Mouse (Mus musculus): Measurements from ENCODE around the gene Pigw. TPM values are rescaled to one million over a fixed set of nuclear protein-coding genes. Genes with fewer than 3 reads are reported as not detected.

Pigw gene
- polyA plus RNA-seq (2016; fragmentation: Nextera tagmentation; extraction: Ambion mirVana), result 2.2 and 3.4 TPM in 2 replicates

GRCm38 (mm10) chr11:84879772-84880464 lies at the start of gene Pigw, which contains the start of gene Myo19:
Pigw (minus strand) TSS chr11:84880285.
Myo19 (plus strand) TSS chr11:84880148.
- Histone ChIP-seq H3K4me1 (peaks cover 24% of the 10 kb centered on the region), H3K4me3 (peak within 1 kb of the TSS; percentile 63), H3K27me3 (ENCODE audit: low read depth, poor library complexity, severe bottlenecking) (no peaks in the 10 kb centered on the region), H3K27ac (replicated peaks) (peak within 1 kb of the TSS; percentile 92), H3K36me3 (peaks cover 52% of the 10 kb centered on the region), H3K9me3 (replicated peaks) (no peaks in the 10 kb centered on the region)
- WGBS, result under 1% methylated on average over 81 of the region's 81 CpGs
- DNase-seq (ENCODE audit: low spot score), result peak; percentile 64

DNA sequence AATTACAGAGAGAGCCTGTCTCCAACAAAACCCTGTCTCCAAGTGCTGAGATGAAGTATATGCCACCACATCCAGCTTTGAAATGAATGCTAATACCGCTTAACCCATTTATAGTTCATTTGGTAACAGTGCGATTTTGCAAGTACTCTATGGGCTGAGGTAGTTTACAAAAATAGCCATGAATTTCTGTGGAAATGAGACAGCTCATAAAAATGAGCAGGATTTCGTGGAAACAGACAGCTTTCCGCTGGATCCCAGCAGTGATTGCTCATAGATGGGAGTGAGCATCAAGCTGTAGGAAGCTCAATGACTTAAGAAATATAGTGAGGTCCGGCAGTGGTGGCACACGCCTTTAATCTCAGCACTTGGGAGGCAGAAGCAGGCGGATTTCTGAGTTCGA lies 40.9 kb upstream of the Pigw start:
- Histone ChIP-seq H3K36me3 (no peaks in the 10 kb centered on the region), H3K4me3 (no peak overlapping the region), H3K27ac (replicated peaks) (no peak overlapping the region), H3K9me3 (replicated peaks) (no peaks in the 10 kb centered on the region), H3K4me1 (peaks cover 12% of the 10 kb centered on the region; the same call in 1 of the 2 replicates), H3K27me3 (ENCODE audit: low read depth, poor library complexity, severe bottlenecking) (no peaks in the 10 kb centered on the region)
- WGBS, result 93% methylated on average over 8 of the region's 8 CpGs
- DNase-seq (ENCODE audit: low spot score), result no peak

DNA sequence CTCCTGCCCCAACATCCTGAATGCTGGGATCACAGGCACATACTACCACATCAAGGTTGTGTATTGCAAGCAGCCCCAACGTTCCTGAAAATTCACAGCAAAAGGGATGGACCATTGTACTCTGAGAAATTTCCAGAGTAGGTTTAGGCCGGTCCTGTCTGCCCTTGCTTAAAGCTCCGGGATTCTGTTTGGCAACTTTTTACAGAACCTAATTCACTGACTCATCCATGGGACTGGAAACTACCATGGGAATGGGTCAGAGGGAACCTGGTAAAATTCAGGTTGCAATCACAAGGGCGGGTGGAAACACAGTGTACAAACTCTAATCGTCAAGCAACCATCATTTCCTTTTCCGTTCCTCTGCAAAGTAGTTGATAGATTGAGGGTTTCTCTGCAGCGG lies 39.9 kb upstream of the Pigw start:
- peaks cover 19% of the 10 kb centered on the region for H3K4me1 ChIP-seq
- WGBS, result 80% methylated on average over 7 of the region's 7 CpGs
- no peak overlapping the region for H3K27ac ChIP-seq (replicated peaks)
- no peaks in the 10 kb centered on the region for H3K9me3 ChIP-seq (replicated peaks)
- H3K4me3 ChIP-seq, result no peak overlapping the region
- H3K27me3 ChIP-seq (ENCODE audit: low read depth, poor library complexity, severe bottlenecking), result no peaks in the 10 kb centered on the region
- no peak for DNase-seq (ENCODE audit: low spot score)
- H3K36me3 ChIP-seq, result no peaks in the 10 kb centered on the region

GRCm38 (mm10) chr11:84919276-84919675 lies 39.2 kb upstream of the Pigw start:
- no peaks in the 10 kb centered on the region for H3K9me3 ChIP-seq (replicated peaks)
- 44% methylated on average over 3 of the region's 3 CpGs for WGBS
- peak; percentile 24 for DNase-seq (ENCODE audit: low spot score)

GRCm38 (mm10) chr11:84918425-84918824 lies 38.3 kb upstream of the Pigw start:
- Histone ChIP-seq H3K4me1 (peaks cover 24% of the 10 kb centered on the region), H3K27ac (replicated peaks) (no peak overlapping the region), H3K9me3 (replicated peaks) (no peaks in the 10 kb centered on the region), H3K36me3 (peaks cover 13% of the 10 kb centered on the region), H3K4me3 (peak overlapping the region; percentile 34), H3K27me3 (ENCODE audit: low read depth, poor library complexity, severe bottlenecking) (no peaks in the 10 kb centered on the region)
- DNase-seq (ENCODE audit: low spot score), result peak; percentile 88
- 6% methylated on average over 16 of the region's 16 CpGs for WGBS

More at GRCm38 (mm10) chr11:84919276-84919675, 39.2 kb upstream of the Pigw start:
- Histone ChIP-seq H3K4me1 (peaks cover 24% of the 10 kb centered on the region), H3K36me3 (peaks cover 4% of the 10 kb centered on the region; the same call in 1 of the 2 replicates), H3K27me3 (ENCODE audit: low read depth, poor library complexity, severe bottlenecking) (no peaks in the 10 kb centered on the region), H3K27ac (replicated peaks) (no peak overlapping the region), H3K4me3 (no peak overlapping the region)

DNA sequence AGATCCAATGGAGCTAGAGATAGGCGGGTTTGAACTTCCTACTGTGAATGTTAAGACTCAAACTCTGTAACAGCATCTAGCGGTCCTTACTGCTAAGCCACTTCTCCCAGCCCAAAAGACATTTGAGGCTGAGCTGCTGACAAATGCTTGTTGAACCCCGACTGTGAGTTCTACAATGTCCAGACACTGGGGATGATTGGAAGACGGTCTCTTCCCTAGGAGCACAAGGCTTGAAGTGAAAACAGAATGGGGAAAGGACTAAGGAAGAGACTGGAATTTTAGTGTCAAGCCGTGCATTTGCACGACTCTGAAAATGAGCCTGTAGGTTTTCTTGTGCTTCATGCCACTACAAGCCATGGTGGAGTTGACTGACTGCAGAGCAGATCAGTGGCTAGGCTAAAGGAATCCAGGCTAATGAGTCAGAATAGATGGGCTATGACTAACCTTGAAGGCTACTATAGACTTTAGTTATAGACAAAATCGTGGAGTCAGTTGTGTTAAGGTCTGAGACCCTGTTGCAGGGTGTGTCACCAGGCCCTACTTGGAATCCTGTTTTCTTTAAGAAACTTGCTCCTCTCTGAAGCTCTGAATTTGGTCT lies 36.7 kb upstream of the Pigw start:
- no peaks in the 10 kb centered on the region for H3K9me3 ChIP-seq (replicated peaks)
- WGBS, result 58% methylated on average over 7 of the region's 7 CpGs
- peak overlapping the region; percentile 86 for H3K27ac ChIP-seq (replicated peaks)
- DNase-seq (ENCODE audit: low spot score), result no peak
- peak overlapping the region; percentile 72 for H3K4me3 ChIP-seq
- peaks cover 24% of the 10 kb centered on the region for H3K4me1 ChIP-seq
- H3K27me3 ChIP-seq (ENCODE audit: low read depth, poor library complexity, severe bottlenecking), result no peaks in the 10 kb centered on the region
- H3K36me3 ChIP-seq, result peaks cover 28% of the 10 kb centered on the region

DNA sequence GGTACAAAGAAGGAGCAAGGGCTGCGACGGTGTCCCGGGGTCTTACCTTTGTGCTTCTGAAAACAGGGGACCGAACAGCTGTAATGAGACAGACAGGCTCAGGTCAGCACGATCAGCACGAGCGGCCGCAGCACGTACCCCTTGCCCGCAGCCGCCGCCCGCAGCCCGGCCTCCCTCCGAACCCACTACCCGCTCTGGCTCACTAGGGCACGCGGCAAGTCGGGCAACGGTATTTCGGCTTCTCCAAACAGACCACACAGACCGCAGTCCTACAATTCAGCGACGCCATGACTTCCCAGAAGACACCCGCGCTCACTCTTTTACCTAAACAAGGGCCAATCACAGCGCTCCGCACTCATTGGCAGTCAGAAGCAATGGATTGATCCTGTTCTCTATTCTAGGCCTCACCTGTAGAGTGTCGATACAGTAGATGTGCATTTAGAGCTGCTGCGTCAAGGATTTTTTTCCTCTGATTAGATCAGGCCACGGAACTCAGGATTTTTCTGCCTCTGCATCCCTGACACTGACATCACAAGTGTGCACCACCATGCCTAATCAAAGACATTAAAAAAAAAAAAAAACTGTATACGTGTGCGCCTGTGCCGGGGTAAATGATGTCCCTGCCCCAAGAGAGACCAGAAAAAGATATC lies 36.1 kb upstream of the Pigw start, which contains the start of gene Znhit3:
Znhit3 (minus strand) TSS at position 314 of the 650 bp plus-strand sequence.
- WGBS, result 4% methylated on average over 34 of the region's 34 CpGs

GRCm38 (mm10) chr11:84914673-84915072 lies 34.6 kb upstream of the Pigw start:
- H3K4me1 ChIP-seq, result peaks cover 24% of the 10 kb centered on the region
- no peak for DNase-seq (ENCODE audit: low spot score)
- no peak overlapping the region for H3K27ac ChIP-seq (replicated peaks)
- H3K9me3 ChIP-seq (replicated peaks), result no peaks in the 10 kb centered on the region
- H3K36me3 ChIP-seq, result peaks cover 50% of the 10 kb centered on the region
- no peaks in the 10 kb centered on the region for H3K27me3 ChIP-seq (ENCODE audit: low read depth, poor library complexity, severe bottlenecking)
- peak overlapping the region; percentile 72; the same call in 1 of the 2 replicates for H3K4me3 ChIP-seq
- 88% methylated on average over 5 of the region's 5 CpGs for WGBS

More for the DNA sequence above, 36.1 kb upstream of the Pigw start, which contains the start of gene Znhit3:
- peak; percentile 80 for DNase-seq (ENCODE audit: low spot score)
- H3K27ac ChIP-seq (replicated peaks), result peak within 1 kb of the TSS; percentile 86
- peak within 1 kb of the TSS; percentile 72 for H3K4me3 ChIP-seq
- no peaks in the 10 kb centered on the region for H3K27me3 ChIP-seq (ENCODE audit: low read depth, poor library complexity, severe bottlenecking)
- H3K4me1 ChIP-seq, result peaks cover 24% of the 10 kb centered on the region
- peaks cover 35% of the 10 kb centered on the region for H3K36me3 ChIP-seq
- no peaks in the 10 kb centered on the region for H3K9me3 ChIP-seq (replicated peaks)

GRCm38 (mm10) chr11:84910411-84910810 lies 30.3 kb upstream of the Pigw start:
- Histone ChIP-seq H3K36me3 (peaks cover 92% of the 10 kb centered on the region), H3K27ac (replicated peaks) (no peak overlapping the region), H3K4me1 (peaks cover 10% of the 10 kb centered on the region), H3K4me3 (no peak overlapping the region), H3K27me3 (ENCODE audit: low read depth, poor library complexity, severe bottlenecking) (no peaks in the 10 kb centered on the region), H3K9me3 (replicated peaks) (no peaks in the 10 kb centered on the region)
- 95% methylated on average over 4 of the region's 4 CpGs for WGBS
- no peak for DNase-seq (ENCODE audit: low spot score)

DNA sequence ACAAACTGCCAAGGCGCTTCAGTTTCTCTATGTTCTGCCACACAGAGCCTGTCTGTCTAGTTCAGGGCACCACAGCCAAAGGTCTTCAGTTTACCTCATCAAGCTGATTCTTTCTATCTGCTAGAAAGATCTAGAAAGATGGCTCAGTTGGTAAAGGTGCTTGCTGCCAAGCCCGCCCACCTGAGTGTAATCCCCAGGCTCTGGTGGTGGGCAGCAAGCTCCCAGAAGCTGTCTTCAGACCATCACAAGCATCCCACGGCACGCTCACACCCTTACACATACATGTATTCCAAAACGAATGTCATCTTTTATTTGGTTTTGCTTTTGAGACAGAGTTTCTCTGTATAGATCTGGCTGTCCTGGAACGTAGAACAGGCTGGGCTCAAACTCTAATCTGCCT lies 28.4 kb upstream of the Pigw start:
- Histone ChIP-seq H3K4me3 (no peak overlapping the region), H3K4me1 (no peaks in the 10 kb centered on the region), H3K27ac (replicated peaks) (no peak overlapping the region), H3K27me3 (ENCODE audit: low read depth, poor library complexity, severe bottlenecking) (no peaks in the 10 kb centered on the region), H3K9me3 (replicated peaks) (no peaks in the 10 kb centered on the region), H3K36me3 (peaks cover 99% of the 10 kb centered on the region)
- DNase-seq (ENCODE audit: low spot score), result no peak
- WGBS, result 93% methylated on average over 6 of the region's 6 CpGs

DNA sequence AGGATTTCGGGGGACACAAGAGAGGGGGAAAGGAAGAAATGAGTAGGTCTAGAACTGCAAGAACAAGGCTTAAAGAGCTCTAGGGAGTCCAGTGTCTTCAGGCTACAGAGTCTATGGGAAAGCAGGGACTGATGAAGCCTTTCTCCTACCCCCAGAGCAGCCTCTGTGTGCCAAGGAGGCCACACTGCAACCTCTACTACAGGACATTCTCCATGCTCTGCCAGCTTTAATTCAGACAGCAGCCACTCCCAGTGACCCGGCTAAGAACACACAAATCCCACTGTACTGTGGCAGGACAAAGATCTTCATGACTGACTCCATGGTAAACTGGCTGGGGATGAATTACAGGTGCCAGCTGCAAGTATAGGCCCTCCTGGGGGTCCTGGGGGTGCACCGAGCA lies 27.0 kb upstream of the Pigw start:
- WGBS, result 81% methylated on average over 3 of the region's 3 CpGs
- H3K36me3 ChIP-seq, result peaks cover 100% of the 10 kb centered on the region

GRCm38 (mm10) chr11:84904597-84905144 lies 24.6 kb upstream of the Pigw start:
- DNase-seq (ENCODE audit: low spot score), result no peak
- no peaks in the 10 kb centered on the region for H3K4me1 ChIP-seq
- no peaks in the 10 kb centered on the region for H3K27me3 ChIP-seq (ENCODE audit: low read depth, poor library complexity, severe bottlenecking)
- H3K4me3 ChIP-seq, result no peak overlapping the region
- 87% methylated on average over 9 of the region's 9 CpGs for WGBS
- H3K9me3 ChIP-seq (replicated peaks), result no peaks in the 10 kb centered on the region
- peaks cover 100% of the 10 kb centered on the region for H3K36me3 ChIP-seq
- no peak overlapping the region for H3K27ac ChIP-seq (replicated peaks)

More for the DNA sequence above, 27.0 kb upstream of the Pigw start:
- H3K4me1 ChIP-seq, result no peaks in the 10 kb centered on the region
- H3K27ac ChIP-seq (replicated peaks), result no peak overlapping the region
- H3K4me3 ChIP-seq, result no peak overlapping the region
- no peaks in the 10 kb centered on the region for H3K9me3 ChIP-seq (replicated peaks)
- DNase-seq (ENCODE audit: low spot score), result no peak
- H3K27me3 ChIP-seq (ENCODE audit: low read depth, poor library complexity, severe bottlenecking), result no peaks in the 10 kb centered on the region

All from midbrain, embryonic 10.5 days (tissue).